Mouse (Mus musculus) cerebellum, adult 11 months (tissue): Measurements from ENCODE around the gene Dnal1.

Experiments used
- DNase-seq: peaks from one replicate; pipeline ENCODE4 v3.0.0; 2022

Dnal1 gene

GRCm38 (mm10) chr12:84188881-84189444 lies 74.8 kb downstream of the Dnal1 start:
- DNase-seq = peak; percentile 16

- DNase-seq = peak; percentile 22
These were observed 76.1 kb downstream of the Dnal1 start for GRCm38 (mm10) chr12:84190151-84190820.

GRCm38 (mm10) chr12:84191190-84191589 lies 77.0 kb downstream of the Dnal1 start:
- no peak for DNase-seq

- DNase-seq = peak; percentile 10
These were observed 77.6 kb downstream of the Dnal1 start for GRCm38 (mm10) chr12:84191770-84192169.

GRCm38 (mm10) chr12:84192280-84192679 lies 78.1 kb downstream of the Dnal1 start:
- peak; percentile 27 for DNase-seq

- DNase-seq = peak; percentile 65
These were observed 78.8 kb downstream of the Dnal1 start for GRCm38 (mm10) chr12:84192741-84193641.

- DNase-seq = peak; percentile 83
These were observed 79.7 kb downstream of the Dnal1 start for GRCm38 (mm10) chr12:84193642-84194399.

GRCm38 (mm10) chr12:84194400-84195109 lies 80.4 kb downstream of the Dnal1 start:
- DNase-seq = no peak

GRCm38 (mm10) chr12:84195195-84195594 lies 81.0 kb downstream of the Dnal1 start:
- DNase-seq = peak; percentile 13
